Mouse (Mus musculus): ENCODE results near the gene Gm21865.
"Not testable (repeated sequence)": the region's sequence is repeated elsewhere in the genome, so short reads cannot be mapped to it uniquely, and the experiment has no call there.

GRCm38 (mm10) chrY:40316803-40317202, at the start of gene Gm21865:
- not testable (repeated sequence) for TF ChIP-seq EP300 (IDR thresholded peaks at IDR 0.05; ENCODE audit: low read length); CTCF (conservative IDR thresholded peaks at IDR 0.05 in 1 of 2, IDR thresholded peaks at IDR 0.05 in 1 of 2; ENCODE audit: low read depth in 2 of 2, low read length in 2 of 2); POLR2A (IDR thresholded peaks at IDR 0.05; ENCODE audit: low read depth, low read length); IRF4 (IDR thresholded peaks at IDR 0.05; ENCODE audit: low read depth, low read length); E2F4 (IDR thresholded peaks at IDR 0.05; ENCODE audit: insufficient replicate concordance, low read depth, low read length); SIN3A (IDR thresholded peaks at IDR 0.05; ENCODE audit: low read length); CHD1 (IDR thresholded peaks at IDR 0.05; ENCODE audit: low read depth, low read length); HCFC1 (IDR thresholded peaks at IDR 0.05; ENCODE audit: low read depth, low read length); TCF12 (IDR thresholded peaks at IDR 0.05; ENCODE audit: low read depth, low read length); MXI1 (IDR thresholded peaks at IDR 0.05; ENCODE audit: low read depth, low read length); MAX (IDR thresholded peaks at IDR 0.05; ENCODE audit: low read length); MAZ (IDR thresholded peaks at IDR 0.05; ENCODE audit: low read depth, low read length)

Measured in CH12.LX (cell line).